Mouse (Mus musculus): ENCODE results near the gene Nog. TPM values are rescaled to one million over a fixed set of nuclear protein-coding genes. Genes with fewer than 3 reads are reported as not detected.

Gene Nog
- polyA plus RNA-seq (2015; fragmentation: Illumina TruSeq; extraction: RNeasy Lipid Tissue Mini Kit (QIAGEN cat#74804); ENCODE audit: insufficient read depth, low replicate concordance), result 0.77 TPM

DNA sequence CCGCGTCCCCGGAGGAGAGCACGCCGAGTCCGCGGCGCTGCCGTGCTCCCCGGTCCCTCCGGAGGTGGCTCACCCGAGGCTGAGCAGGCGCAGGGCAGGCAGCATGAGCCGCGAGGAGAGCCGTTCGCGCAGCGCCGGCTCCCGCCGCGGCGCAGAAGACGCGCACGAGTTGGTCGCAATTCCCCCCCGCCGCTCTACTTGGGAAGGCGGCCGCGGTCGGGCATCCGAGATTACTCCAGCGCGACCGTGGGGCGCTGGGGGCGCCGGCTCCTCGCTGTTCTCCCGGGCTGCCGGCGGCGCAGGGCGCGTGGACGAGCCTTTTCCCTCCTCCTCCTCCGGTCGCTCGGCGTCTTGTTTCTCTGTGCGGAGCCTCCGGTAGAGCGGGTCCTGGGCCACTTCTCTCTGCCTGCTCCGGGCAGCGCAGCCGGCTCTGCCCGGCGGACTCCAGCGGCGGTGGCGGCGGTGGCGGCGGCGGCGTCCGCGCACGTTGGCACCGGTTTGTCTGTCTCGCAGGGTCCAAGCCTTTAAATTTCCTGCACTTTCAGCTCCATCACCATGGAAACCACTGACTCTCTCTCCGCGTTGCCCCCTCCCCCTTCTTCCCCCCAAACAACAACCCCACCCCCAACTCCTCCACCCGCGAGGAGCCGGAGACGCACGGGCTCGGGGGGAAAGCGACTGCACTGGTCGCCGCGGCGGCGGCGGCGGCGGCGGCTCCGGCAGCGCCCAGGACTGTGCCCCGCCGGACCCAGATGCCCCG is at the start of gene Nog:
Gene Nog (minus strand): TSS at position 277 of the 760 bp plus-strand sequence.

Other genes starting within 250 kb of the Nog start
- 12.3 TPM for gene Dgke, start 235.5 kb downstream of the Nog start, polyA plus RNA-seq (2015; fragmentation: Illumina TruSeq; extraction: RNeasy Lipid Tissue Mini Kit (QIAGEN cat#74804); ENCODE audit: insufficient read depth, low replicate concordance)
- gene Gm525, start 228.5 kb downstream of the Nog start, polyA plus RNA-seq (2015; fragmentation: Illumina TruSeq; extraction: RNeasy Lipid Tissue Mini Kit (QIAGEN cat#74804); ENCODE audit: insufficient read depth, low replicate concordance), result not detected